Mouse (Mus musculus) layer of hippocampus, adult 9-10 months (tissue): ENCODE results near the gene Dnajc7.
"Not testable (repeated sequence)": the region's sequence is repeated elsewhere in the genome, so short reads cannot be mapped to it uniquely, and the experiment has no call there.

Source experiments
- DNase-seq: peaks from one replicate; pipeline ENCODE4 v3.0.0; 2022; ENCODE audit warnings: low spot score

The Dnajc7 gene

DNA sequence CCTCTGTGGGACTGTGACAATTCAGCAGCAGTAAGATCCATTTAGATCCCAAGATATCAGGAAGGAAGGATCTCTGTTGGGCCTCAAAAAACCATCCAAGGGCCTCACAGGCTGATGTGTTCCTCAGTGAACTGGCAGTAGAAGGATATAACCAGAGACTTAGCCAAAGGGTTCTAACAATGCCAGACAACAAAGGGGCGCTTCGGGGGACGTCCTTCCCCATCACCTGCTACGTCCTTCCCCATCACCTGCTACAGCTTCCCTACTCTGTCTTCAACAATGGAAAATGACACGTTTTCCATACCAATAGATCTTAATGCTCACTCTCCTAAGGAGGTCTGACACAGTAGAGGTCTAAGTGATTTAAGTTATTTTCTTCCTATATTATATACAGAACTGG, 3.6 kb downstream of the Dnajc7 start:
- DNase-seq: no peak

GRCm38 (mm10) chr11:100613241-100613640, 6.7 kb downstream of the Dnajc7 start:
- no peak for DNase-seq

DNA sequence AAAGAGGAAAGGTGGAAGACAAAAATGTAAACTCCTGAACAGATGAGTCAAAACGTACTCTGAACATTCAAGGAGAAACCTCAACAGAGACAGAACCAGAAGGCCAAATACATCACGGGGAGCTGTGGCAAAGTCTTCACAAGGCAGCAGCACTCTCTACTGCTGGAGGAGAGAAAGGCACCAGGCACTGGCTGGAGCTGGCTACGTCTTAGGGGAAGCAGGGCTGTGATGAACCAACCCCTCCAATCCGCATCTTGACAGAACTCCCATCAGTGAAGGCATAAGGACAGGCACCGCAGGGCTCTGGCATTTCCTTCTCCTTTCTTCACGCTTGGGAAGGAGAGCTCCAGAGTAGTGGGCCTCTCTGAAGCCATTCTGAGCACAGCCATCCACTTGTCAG, 8.3 kb downstream of the Dnajc7 start:
- no peak for DNase-seq

GRCm38 (mm10) chr11:100609997-100610680, 9.8 kb downstream of the Dnajc7 start:
- DNase-seq: no peak

DNA sequence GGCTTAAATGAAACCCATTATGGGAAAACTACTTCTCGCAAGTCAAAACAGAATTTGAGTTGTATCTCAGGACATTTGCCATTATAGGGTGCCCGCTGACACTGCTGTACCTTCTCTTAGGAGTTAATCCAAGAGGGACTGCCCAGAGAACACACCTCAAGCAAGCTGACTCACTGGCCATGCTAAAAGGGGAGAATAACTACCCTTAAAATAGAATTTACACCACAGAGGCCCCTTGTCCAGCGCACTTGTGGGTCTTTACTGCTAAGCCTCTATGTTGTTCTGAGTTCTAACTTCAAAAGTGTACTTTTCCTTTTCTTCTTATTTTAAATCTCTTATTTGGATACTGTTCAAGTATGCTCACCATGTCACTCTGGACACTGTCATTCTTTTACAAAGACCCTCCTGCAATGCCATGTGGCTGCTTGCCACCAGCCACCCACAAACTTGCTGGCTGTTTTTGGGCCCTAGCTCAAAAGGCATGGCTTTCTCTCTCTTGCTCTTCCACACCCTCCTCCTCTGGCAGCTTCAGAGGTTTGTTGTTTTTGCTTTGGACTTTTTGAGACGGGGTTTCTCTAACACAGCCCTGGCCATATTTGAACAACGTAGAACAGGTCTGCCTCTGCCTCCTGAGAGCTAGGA, 10.5 kb downstream of the Dnajc7 start:
- DNase-seq: no peak

DNA sequence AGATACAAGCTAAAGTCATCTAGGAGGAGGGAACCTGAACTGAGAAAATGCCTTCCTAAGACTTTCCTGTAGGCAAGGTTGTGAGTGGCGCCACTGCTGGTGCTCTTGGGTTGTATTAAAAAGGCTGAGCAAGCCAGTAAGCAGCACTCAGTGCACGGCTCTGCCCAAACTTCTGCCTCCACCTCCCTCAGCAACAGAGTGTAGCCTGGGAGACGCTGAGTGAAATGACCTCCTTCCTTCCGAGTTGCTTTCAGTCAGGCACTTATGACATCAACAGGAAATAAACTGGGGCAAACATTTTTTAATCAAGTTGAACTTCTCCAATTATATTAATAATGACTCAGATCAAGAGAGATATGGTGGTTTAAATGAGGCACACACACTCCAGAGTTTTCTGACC, 11.2 kb downstream of the Dnajc7 start:
- DNase-seq: no peak

DNA sequence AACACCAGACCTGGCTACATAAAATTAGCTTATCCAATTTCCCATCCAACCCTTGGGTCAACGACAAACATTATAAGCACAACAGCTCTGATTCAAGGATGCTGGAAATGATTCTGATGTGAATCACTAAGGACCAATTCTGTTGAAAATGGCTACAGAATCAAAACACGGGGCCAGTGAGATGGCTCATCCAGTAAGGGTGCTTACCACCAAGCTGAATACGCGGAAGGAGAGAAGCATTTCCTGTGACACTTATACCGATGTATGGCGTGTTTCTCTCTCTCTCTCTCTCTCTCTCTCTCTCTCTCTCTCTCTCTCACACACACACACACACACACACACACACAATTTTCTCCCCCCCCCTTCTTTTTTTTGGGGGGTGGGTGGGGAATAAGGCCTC, 12.8 kb downstream of the Dnajc7 start:
- DNase-seq: no peak

DNA sequence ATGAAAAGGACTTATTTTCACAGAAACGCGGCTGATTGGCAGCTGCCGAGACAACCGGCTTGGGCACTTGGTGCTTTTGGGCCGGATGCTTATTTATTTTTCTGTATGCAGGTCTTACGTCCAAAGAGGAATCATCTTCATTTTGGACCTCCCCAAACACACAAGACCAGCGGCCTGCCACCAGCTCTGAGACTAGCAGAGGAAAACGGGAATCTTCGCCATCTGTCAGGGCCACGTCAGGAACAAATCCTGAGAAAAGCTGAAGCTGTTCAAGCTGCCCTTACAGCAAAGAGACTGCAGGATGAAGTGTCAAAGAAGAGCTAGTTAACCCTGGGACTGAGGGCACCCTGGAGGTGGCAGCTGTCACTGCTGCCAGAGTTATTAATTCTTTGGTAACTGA, 14.5 kb downstream of the Dnajc7 start:
- DNase-seq: no peak

DNA sequence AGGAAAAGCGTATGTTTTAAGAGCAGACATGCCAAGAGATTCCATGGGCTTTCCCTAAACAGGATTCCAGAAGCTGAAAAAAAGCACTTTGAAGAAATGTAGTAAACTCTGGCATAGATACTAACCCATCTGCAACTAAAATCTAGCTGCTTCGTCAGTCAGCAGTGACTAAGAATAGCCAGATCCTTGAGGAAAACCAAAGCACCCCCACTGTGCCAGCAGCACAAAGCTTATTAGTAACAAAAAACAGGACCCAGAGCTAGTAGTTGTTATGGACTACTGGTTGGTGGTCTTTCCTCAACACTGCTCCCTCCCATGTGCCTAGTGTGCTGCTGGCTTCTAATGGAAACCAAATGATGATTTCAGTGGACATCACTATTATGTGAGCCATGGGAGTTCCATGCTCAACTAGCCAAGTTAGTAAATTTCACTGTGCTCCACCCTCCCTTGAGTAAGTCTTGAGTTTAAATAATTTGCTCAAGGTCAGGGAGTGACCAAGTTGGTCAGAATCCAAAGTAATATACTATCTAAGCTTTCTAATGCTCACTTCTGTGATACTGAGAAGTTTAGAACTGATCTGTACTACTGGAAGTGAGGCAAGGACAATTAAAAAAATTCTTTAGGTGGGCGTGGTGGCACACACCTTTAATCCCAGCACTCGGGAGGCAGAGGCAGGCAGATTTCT, 15.5 kb downstream of the Dnajc7 start:
- DNase-seq: no peak

DNA sequence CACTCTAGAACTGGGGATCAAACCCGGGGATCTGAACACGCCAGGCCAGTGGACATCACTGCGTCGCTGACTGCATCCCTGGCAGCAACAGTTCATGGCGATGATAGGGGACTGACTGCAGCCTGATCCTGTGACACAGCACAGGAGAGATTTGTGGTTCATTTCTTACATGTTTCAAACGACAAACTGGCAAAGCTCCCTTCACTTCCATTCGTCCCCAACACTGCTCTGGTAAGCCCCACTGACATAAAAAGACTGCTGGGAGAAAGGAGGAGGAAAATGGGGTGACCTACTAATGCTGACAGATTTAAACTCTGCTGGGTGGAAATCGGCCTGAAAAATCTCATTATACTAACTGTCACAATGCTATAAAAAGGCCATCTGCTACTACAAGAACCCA, 16.2 kb downstream of the Dnajc7 start:
- DNase-seq: no peak

GRCm38 (mm10) chr11:100603155-100603554, 16.8 kb downstream of the Dnajc7 start:
- DNase-seq: no peak

GRCm38 (mm10) chr11:100601372-100601771, 18.6 kb downstream of the Dnajc7 start:
- no peak for DNase-seq

DNA sequence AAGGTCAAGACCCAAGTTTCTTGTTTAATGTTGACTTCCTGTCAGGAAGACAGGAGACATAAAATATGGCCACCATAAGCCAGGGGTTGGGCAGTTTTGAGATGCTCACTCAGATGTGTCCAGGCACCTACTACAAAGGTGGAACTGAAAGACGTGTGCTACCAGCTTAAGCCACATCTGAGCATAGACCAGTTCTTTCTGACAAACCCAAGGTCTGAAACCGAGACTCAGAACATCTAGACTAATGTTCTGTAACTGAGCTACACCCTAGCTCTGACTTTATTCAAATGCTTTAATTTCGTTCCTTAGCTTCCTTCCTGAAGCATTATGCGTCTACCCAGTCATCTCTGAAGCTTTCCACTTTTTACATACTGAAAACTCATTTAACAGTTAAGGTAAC, 21.9 kb downstream of the Dnajc7 start:
- no peak for DNase-seq

GRCm38 (mm10) chr11:100595533-100595932, 24.4 kb downstream of the Dnajc7 start:
- DNase-seq: no peak

GRCm38 (mm10) chr11:100594608-100595007, 25.4 kb downstream of the Dnajc7 start:
- no peak for DNase-seq

GRCm38 (mm10) chr11:100592346-100593046, 27.5 kb downstream of the Dnajc7 start:
- DNase-seq: no peak

DNA sequence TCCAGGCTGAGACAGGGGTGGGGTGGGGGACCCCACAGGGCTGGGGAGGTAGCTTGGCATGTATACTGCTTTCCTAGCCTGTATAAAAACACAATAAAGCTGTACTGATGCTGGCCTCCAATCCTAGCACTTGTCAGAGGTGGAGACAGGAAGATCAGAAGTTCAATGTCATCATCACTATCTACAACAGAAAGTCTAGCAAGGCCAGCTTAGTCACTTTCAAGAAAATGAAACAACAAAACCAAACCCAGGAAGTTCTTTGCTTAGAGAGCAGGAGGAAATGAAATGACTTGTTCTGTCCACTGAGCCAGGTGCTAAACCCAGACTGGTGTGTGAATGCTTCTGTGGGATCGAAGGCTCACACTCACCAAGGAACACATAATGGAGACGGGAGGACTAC, 31.5 kb downstream of the Dnajc7 start:
- DNase-seq: no peak

- no peak for DNase-seq
These were observed 34.8 kb downstream of the Dnajc7 start for GRCm38 (mm10) chr11:100585148-100585547.

GRCm38 (mm10) chr11:100584561-100584961, 35.4 kb downstream of the Dnajc7 start:
- no peak for DNase-seq

- DNase-seq: no peak
These were observed 37.1 kb downstream of the Dnajc7 start for GRCm38 (mm10) chr11:100582836-100583235.

DNA sequence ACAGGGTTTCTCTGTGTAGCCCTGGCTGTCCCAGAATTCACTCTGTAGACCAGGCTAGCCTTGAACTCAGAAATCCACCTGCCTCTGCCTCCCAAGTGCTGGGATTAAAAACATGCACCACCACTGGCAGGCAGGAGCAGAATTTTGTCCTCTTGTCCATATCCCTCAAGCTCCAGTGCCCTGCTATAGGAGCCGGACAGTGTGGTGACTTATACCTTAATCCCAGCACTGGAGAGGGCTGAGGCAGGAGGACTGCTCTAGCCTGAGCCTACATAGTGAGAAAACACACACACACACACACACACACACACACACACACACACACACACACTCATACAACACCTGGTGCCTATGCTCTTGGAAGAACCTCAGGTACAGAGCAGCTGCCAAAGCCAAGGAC, 37.6 kb downstream of the Dnajc7 start:
- DNase-seq: not testable (repeated sequence)

DNA sequence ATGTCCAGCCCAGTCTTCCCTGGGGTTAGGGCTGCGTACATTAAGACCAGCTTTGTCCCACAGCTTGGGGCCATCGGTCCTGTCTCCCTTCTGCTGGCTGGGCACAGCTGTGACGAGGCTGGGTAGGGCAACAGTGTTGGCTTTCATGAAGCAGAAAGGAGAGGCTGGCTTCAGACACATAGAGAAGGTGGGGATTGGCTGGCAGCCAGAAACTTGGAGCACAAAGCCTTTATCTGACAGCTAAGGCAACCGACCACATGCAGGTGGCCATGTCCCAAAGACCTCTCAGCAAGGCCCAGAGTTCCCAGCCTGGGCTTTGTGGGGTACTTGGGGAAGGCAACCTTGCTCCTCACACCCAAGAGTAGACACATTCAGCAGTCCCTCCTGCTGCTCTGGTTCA, 38.2 kb downstream of the Dnajc7 start:
- no peak for DNase-seq

DNA sequence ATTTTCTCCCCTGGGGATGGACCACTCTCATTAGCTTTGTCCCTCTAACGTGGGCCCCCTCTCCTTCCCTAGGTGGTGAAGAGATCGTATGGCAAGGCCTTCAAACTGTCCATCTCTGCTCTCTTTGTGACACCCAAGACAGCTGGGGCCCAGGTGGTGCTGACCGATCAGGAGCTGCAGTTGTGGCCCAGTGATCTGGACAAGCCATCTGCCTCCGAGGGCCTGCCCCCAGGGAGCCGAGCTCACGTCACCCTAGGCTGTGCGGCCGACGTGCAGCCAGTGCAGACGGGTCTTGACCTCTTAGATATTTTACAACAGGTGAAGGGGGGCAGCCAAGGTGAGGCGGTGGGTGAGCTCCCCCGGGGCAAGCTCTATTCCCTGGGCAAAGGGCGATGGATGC, 39.7 kb downstream of the Dnajc7 start:
- no peak for DNase-seq
